Mouse (Mus musculus): ENCODE data around the gene S100a16. TPM values are rescaled to one million over a fixed set of nuclear protein-coding genes. Genes with fewer than 3 reads are reported as not detected.

Gene S100a16
- polyA plus RNA-seq, 1 experiment from 2014 or later: 321 TPM

GRCm38 (mm10) chr3:90586016-90586643 lies 49.1 kb downstream of the S100a16 start:
- WGBS: 71% methylated on average over 15 of the region's 15 CpGs
- Histone ChIP-seq H3K4me2 (replicated peaks) (no peak overlapping the region), H3K9me3 (replicated peaks) (no peaks in the 10 kb centered on the region), H3K36me3 (no peaks in the 10 kb centered on the region), H3K27ac (replicated peaks) (peak overlapping the region; percentile 86), H3K9ac (no peak overlapping the region), H3K4me3 (replicated peaks) (no peak overlapping the region), H3K27me3 (no peaks in the 10 kb centered on the region), H3K4me1 (peaks cover 39% of the 10 kb centered on the region)
- ATAC-seq (ENCODE audit: insufficient number of reproducible peaks, low FRiP score, low TSS enrichment, low read depth): no peak

GRCm38 (mm10) chr3:90586906-90587305 lies 49.9 kb downstream of the S100a16 start:
- Histone ChIP-seq H3K4me1 (peaks cover 39% of the 10 kb centered on the region), H3K9ac (no peak overlapping the region), H3K4me3 (replicated peaks) (no peak overlapping the region), H3K27me3 (no peaks in the 10 kb centered on the region), H3K4me2 (replicated peaks) (no peak overlapping the region), H3K9me3 (replicated peaks) (no peaks in the 10 kb centered on the region), H3K27ac (replicated peaks) (peak overlapping the region; percentile 86), H3K36me3 (no peaks in the 10 kb centered on the region)
- 51% methylated on average over 10 of the region's 10 CpGs for WGBS
- peak; percentile 65 for ATAC-seq (ENCODE audit: insufficient number of reproducible peaks, low FRiP score, low TSS enrichment, low read depth)

GRCm38 (mm10) chr3:90587361-90588101 lies 50.5 kb downstream of the S100a16 start:
- H3K27ac ChIP-seq (replicated peaks): peak overlapping the region; percentile 86

GRCm38 (mm10) chr3:90589390-90589789 lies 52.3 kb downstream of the S100a16 start:
- no peak for ATAC-seq (ENCODE audit: insufficient number of reproducible peaks, low FRiP score, low TSS enrichment, low read depth)
- WGBS: 76% methylated on average over 6 of the region's 6 CpGs
- no peak overlapping the region for H3K4me2 ChIP-seq (replicated peaks)
- H3K9ac ChIP-seq: no peak overlapping the region
- no peaks in the 10 kb centered on the region for H3K9me3 ChIP-seq (replicated peaks)
- H3K27me3 ChIP-seq: no peaks in the 10 kb centered on the region
- H3K4me1 ChIP-seq: peaks cover 30% of the 10 kb centered on the region
- H3K27ac ChIP-seq (replicated peaks): no peak overlapping the region
- no peak overlapping the region for H3K4me3 ChIP-seq (replicated peaks)
- no peaks in the 10 kb centered on the region for H3K36me3 ChIP-seq

More at GRCm38 (mm10) chr3:90587361-90588101, 50.5 kb downstream of the S100a16 start:
- H3K36me3 ChIP-seq: no peaks in the 10 kb centered on the region
- H3K27me3 ChIP-seq: no peaks in the 10 kb centered on the region
- H3K9ac ChIP-seq: no peak overlapping the region
- no peak overlapping the region for H3K4me3 ChIP-seq (replicated peaks)
- 85% methylated on average over 14 of the region's 14 CpGs for WGBS
- peaks cover 39% of the 10 kb centered on the region for H3K4me1 ChIP-seq
- no peak; the same call in 1 of the 2 replicates for ATAC-seq (ENCODE audit: insufficient number of reproducible peaks, low FRiP score, low TSS enrichment, low read depth)
- H3K9me3 ChIP-seq (replicated peaks): no peaks in the 10 kb centered on the region
- no peak overlapping the region for H3K4me2 ChIP-seq (replicated peaks)

GRCm38 (mm10) chr3:90589947-90590346 lies 52.9 kb downstream of the S100a16 start, which contains the start of gene S100a2:
S100a2 (plus strand) TSS chr3:90590247.
- H3K9me3 ChIP-seq (replicated peaks): no peaks in the 10 kb centered on the region
- H3K4me3 ChIP-seq (replicated peaks): no peak within 1 kb of the TSS
- H3K4me2 ChIP-seq (replicated peaks): no peak within 1 kb of the TSS
- ATAC-seq (ENCODE audit: insufficient number of reproducible peaks, low FRiP score, low TSS enrichment, low read depth): no peak
- 80% methylated on average over 8 of the region's 8 CpGs for WGBS
- no peak within 1 kb of the TSS for H3K9ac ChIP-seq
- no peak within 1 kb of the TSS for H3K27ac ChIP-seq (replicated peaks)
- peaks cover 30% of the 10 kb centered on the region for H3K4me1 ChIP-seq
- H3K27me3 ChIP-seq: no peaks in the 10 kb centered on the region
- no peaks in the 10 kb centered on the region for H3K36me3 ChIP-seq

Other genes starting within 250 kb of the S100a16 start
- gene Gatad2b, start 244.1 kb upstream of the S100a16 start, polyA plus RNA-seq (2015; fragmentation: Nextera tagmentation; extraction: Ambion mirVana): 15.2 and 16.8 TPM in 2 replicates
- gene Slc27a3, start 147.3 kb upstream of the S100a16 start, polyA plus RNA-seq (2015; fragmentation: Nextera tagmentation; extraction: Ambion mirVana): 32.1 and 34.6 TPM in 2 replicates
- gene Ints3, start 103.6 kb upstream of the S100a16 start, polyA plus RNA-seq (2015; fragmentation: Nextera tagmentation; extraction: Ambion mirVana): 27.6 and 28.5 TPM in 2 replicates
- gene Npr1, start 71.4 kb upstream of the S100a16 start, polyA plus RNA-seq (2015; fragmentation: Nextera tagmentation; extraction: Ambion mirVana): 5.9 and 6.2 TPM in 2 replicates
- gene Ilf2, start 61.1 kb upstream of the S100a16 start, polyA plus RNA-seq (2015; fragmentation: Nextera tagmentation; extraction: Ambion mirVana): 182 and 183 TPM in 2 replicates
- gene Snapin, start 46.2 kb upstream of the S100a16 start, polyA plus RNA-seq (2015; fragmentation: Nextera tagmentation; extraction: Ambion mirVana): 95.4 and 104 TPM in 2 replicates
- gene Chtop, start 27.8 kb upstream of the S100a16 start, polyA plus RNA-seq (2015; fragmentation: Nextera tagmentation; extraction: Ambion mirVana): 155 and 159 TPM in 2 replicates
- 52.3 and 63.7 TPM in 2 replicates for gene S100a1, start 22.9 kb upstream of the S100a16 start, polyA plus RNA-seq (2015; fragmentation: Nextera tagmentation; extraction: Ambion mirVana)
- 45.9 and 51.8 TPM in 2 replicates for gene S100a13, start 22.8 kb upstream of the S100a16 start, polyA plus RNA-seq (2015; fragmentation: Nextera tagmentation; extraction: Ambion mirVana)
- 134 and 141 TPM in 2 replicates for gene S100a14, start 10.4 kb upstream of the S100a16 start, polyA plus RNA-seq (2015; fragmentation: Nextera tagmentation; extraction: Ambion mirVana)
- gene S100a3, start 23.3 kb downstream of the S100a16 start, polyA plus RNA-seq (2015; fragmentation: Nextera tagmentation; extraction: Ambion mirVana): 35.0 and 74.2 TPM in 2 replicates
- not detected in 2 replicates for gene S100a2, start 53.0 kb downstream of the S100a16 start, polyA plus RNA-seq (2015; fragmentation: Nextera tagmentation; extraction: Ambion mirVana)
- gene Gm42674, start 64.7 kb downstream of the S100a16 start, polyA plus RNA-seq (2015; fragmentation: Nextera tagmentation; extraction: Ambion mirVana): not detected in 2 replicates
- 24.9 and 31.5 TPM in 2 replicates for gene S100a4, start 66.5 kb downstream of the S100a16 start, polyA plus RNA-seq (2015; fragmentation: Nextera tagmentation; extraction: Ambion mirVana)
- 2.8 and 3.1 TPM in 2 replicates for gene S100a5, start 71.3 kb downstream of the S100a16 start, polyA plus RNA-seq (2015; fragmentation: Nextera tagmentation; extraction: Ambion mirVana)
- gene S100a6, start 75.6 kb downstream of the S100a16 start, polyA plus RNA-seq (2015; fragmentation: Nextera tagmentation; extraction: Ambion mirVana): 449 and 474 TPM in 2 replicates
- 6.0 and 8.7 TPM in 2 replicates for gene S100a7a, start 116.8 kb downstream of the S100a16 start, polyA plus RNA-seq (2015; fragmentation: Nextera tagmentation; extraction: Ambion mirVana)
- 35.0 and 35.3 TPM in 2 replicates for gene S100a8, start 131.7 kb downstream of the S100a16 start, polyA plus RNA-seq (2015; fragmentation: Nextera tagmentation; extraction: Ambion mirVana)
- gene S100a9, start 158.5 kb downstream of the S100a16 start, polyA plus RNA-seq (2015; fragmentation: Nextera tagmentation; extraction: Ambion mirVana): 22.1 TPM in 2 replicates
- 0.25 and 0.41 TPM in 2 replicates for gene Pglyrp4, start 189.7 kb downstream of the S100a16 start, polyA plus RNA-seq (2015; fragmentation: Nextera tagmentation; extraction: Ambion mirVana)
- not detected in 2 replicates for gene Gm5849, start 240.6 kb downstream of the S100a16 start, polyA plus RNA-seq (2015; fragmentation: Nextera tagmentation; extraction: Ambion mirVana)

All from embryonic facial prominence, embryonic 15.5 days (tissue).